Mouse (Mus musculus): Measurements from ENCODE around the gene Nabp2.

GRCm38 (mm10) chr10:128433417-128433816 lies 22.1 kb upstream of the Nabp2 start:
- TF ChIP-seq POLR2A (IDR thresholded peaks at IDR 0.05; ENCODE audit: extremely low read depth, insufficient read depth, low read length) (no peak), CTCF (IDR thresholded peaks at IDR 0.05; ENCODE audit: low read depth, low read length) (no peak)

All from liver, adult 2 months (tissue).